Mouse (Mus musculus) midbrain, embryonic 11.5 days (tissue): ENCODE results near the gene Slain2. TPM values are rescaled to one million over a fixed set of nuclear protein-coding genes. Genes with fewer than 3 reads are reported as not detected.

ENCODE experiments used
- ATAC-seq: fragments of 200-750 bp; cut with Nextera tagmentation; 2 replicates; pipeline ENCODE4 v1.8.0; 2017; ENCODE audit warnings: moderate TSS enrichment, moderate library complexity; ENCODE audit not compliant: low FRiP score
- DNase-seq: peaks from one replicate; pipeline ENCODE4 v3.0.0; 2015; ENCODE audit warnings: low spot score; ENCODE audit errors: missing footprints
- H3K27ac ChIP-seq: fragments of 300-500 bp; sonication (generic); 2 replicates; pipeline ENCODE4 v1.5.1; 2014; ENCODE audit warnings: low read depth, low read length
- H3K27me3 ChIP-seq: fragments of 300-500 bp; sonication (generic); 2 replicates; pipeline ENCODE4 v1.6.1; 2014; ENCODE audit warnings: mild to moderate bottlenecking, low read length, moderate library complexity, mixed read lengths; ENCODE audit not compliant: control insufficient read depth, insufficient read depth
- H3K36me3 ChIP-seq: fragments of 300-500 bp; sonication (generic); 2 replicates; pipeline ENCODE4 v1.6.1; 2014; ENCODE audit warnings: mild to moderate bottlenecking, low read length, moderate library complexity, mixed read lengths; ENCODE audit not compliant: control insufficient read depth, insufficient read depth
- H3K4me1 ChIP-seq: fragments of 300-500 bp; sonication (generic); 2 replicates; pipeline ENCODE4 v1.6.1; 2014; ENCODE audit warnings: low read length; ENCODE audit not compliant: control insufficient read depth, insufficient read depth
- H3K4me2 ChIP-seq: fragments of 300-500 bp; sonication (generic); 2 replicates; pipeline ENCODE4 v1.6.1; 2014; ENCODE audit warnings: mild to moderate bottlenecking, moderate library complexity
- H3K4me3 ChIP-seq: fragments of 300-500 bp; sonication (generic); 2 replicates; pipeline ENCODE4 v1.5.1; 2014; ENCODE audit warnings: low read depth, low read length
- H3K9ac ChIP-seq: fragments of 300-500 bp; sonication (generic); 2 replicates; pipeline ENCODE4 v1.6.1; 2014; ENCODE audit warnings: low read length
- H3K9me3 ChIP-seq: fragments of 300-500 bp; sonication (generic); 2 replicates; pipeline ENCODE4 v1.6.1; 2016; ENCODE audit warnings: low read length; ENCODE audit not compliant: control insufficient read depth
- WGBS: fragments of 180-500 bp; shearing (Covaris S2); extraction: QIAGEN DNeasy Blood & Tissue Kit; methylation state at CpG from one replicate; pipeline ENCODE4 v1.1.7; 2014; 5-methylcytosine and 5-hydroxymethylcytosine counted together
- polyA plus RNA-seq: library from polyadenylated mRNA; unstranded; fragments of >200 nt; fragmentation: Nextera tagmentation; extraction: Ambion mirVana; gene quantifications from 2 replicates; pipeline ENCODE4 v1.2.1, GENCODE M21; 2014

Slain2 gene
- polyA plus RNA-seq, 1 experiment from 2014 or later = 28.2 TPM

- no peak for ATAC-seq
- Histone ChIP-seq H3K4me2 (no peak overlapping the region), H3K4me3 (no peak overlapping the region), H3K36me3 (no peaks in the 10 kb centered on the region), H3K9me3 (no peaks in the 10 kb centered on the region), H3K9ac (no peak overlapping the region), H3K27me3 (no peaks in the 10 kb centered on the region), H3K4me1 (no peaks in the 10 kb centered on the region), H3K27ac (no peak overlapping the region)
- 90% methylated on average over 17 of the region's 17 CpGs for WGBS
- no peak for DNase-seq
These were observed 43.2 kb downstream of the Slain2 start for GRCm38 (mm10) chr5:72957281-72957680.

DNA sequence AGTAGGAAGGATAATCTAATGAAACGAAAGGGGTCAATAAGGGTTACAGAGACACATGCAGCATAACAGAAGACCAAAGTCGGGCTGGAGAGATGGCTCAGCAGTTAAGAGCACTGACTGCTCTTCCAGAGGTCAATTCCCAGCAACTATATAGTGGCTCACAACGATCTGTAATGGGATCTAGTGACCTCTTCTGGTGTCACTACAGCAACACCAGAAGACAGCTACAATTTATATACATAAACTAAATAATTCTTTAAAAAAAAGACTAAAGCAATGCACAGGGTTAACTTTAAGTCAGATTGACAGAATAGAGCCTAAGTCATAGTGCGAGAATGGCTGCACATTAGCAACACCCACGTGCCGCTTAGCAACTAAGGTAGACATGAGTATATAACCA lies 46.0 kb downstream of the Slain2 start:
- H3K27ac ChIP-seq = no peak overlapping the region
- DNase-seq (no peak), ATAC-seq (no peak)
- H3K9ac ChIP-seq = no peak overlapping the region
- H3K27me3 ChIP-seq = no peaks in the 10 kb centered on the region
- no peak overlapping the region for H3K4me2 ChIP-seq
- H3K9me3 ChIP-seq = no peaks in the 10 kb centered on the region
- 80% methylated on average over 6 of the region's 6 CpGs for WGBS
- no peaks in the 10 kb centered on the region for H3K36me3 ChIP-seq
- H3K4me3 ChIP-seq = no peak overlapping the region
- H3K4me1 ChIP-seq = no peaks in the 10 kb centered on the region

- H3K27ac ChIP-seq = no peak overlapping the region
- no peaks in the 10 kb centered on the region for H3K9me3 ChIP-seq
- no peaks in the 10 kb centered on the region for H3K36me3 ChIP-seq
- H3K9ac ChIP-seq = no peak overlapping the region
- H3K4me3 ChIP-seq = no peak overlapping the region
- no peak overlapping the region for H3K4me2 ChIP-seq
- ATAC-seq = no peak
- H3K27me3 ChIP-seq = no peaks in the 10 kb centered on the region
- DNase-seq = no peak
- H3K4me1 ChIP-seq = no peaks in the 10 kb centered on the region
- 93% methylated on average over 3 of the region's 3 CpGs for WGBS
These were observed 51.6 kb downstream of the Slain2 start for GRCm38 (mm10) chr5:72965706-72966105.

- no peak overlapping the region for H3K27ac ChIP-seq
- no peak for DNase-seq
- H3K9me3 ChIP-seq = no peaks in the 10 kb centered on the region
- no peak overlapping the region for H3K4me2 ChIP-seq
- peaks cover 2% of the 10 kb centered on the region; the same call in 1 of the 2 replicates for H3K4me1 ChIP-seq
- peaks cover 2% of the 10 kb centered on the region; the same call in 1 of the 2 replicates for H3K36me3 ChIP-seq
- 0 out of 2 replicates have a peak overlapping the region, but pooled peaks have one; percentile 13 for H3K9ac ChIP-seq
- no peaks in the 10 kb centered on the region for H3K27me3 ChIP-seq
- 59% methylated on average over 4 of the region's 4 CpGs for WGBS
- ATAC-seq = no peak
- no peak overlapping the region for H3K4me3 ChIP-seq
These were observed 58.3 kb downstream of the Slain2 start for GRCm38 (mm10) chr5:72972435-72972834.

- peaks cover 2% of the 10 kb centered on the region; the same call in 1 of the 2 replicates for H3K4me1 ChIP-seq
- ATAC-seq (0 out of 2 replicates have a peak, but pooled peaks have one; percentile 74), DNase-seq (no peak)
- no peak overlapping the region for H3K27ac ChIP-seq
- H3K27me3 ChIP-seq = no peaks in the 10 kb centered on the region
- 0 out of 2 replicates have a peak overlapping the region, but pooled peaks have one; percentile 13 for H3K9ac ChIP-seq
- 38% methylated on average over 5 of the region's 5 CpGs for WGBS
- H3K4me2 ChIP-seq = no peak overlapping the region
- H3K36me3 ChIP-seq = peaks cover 2% of the 10 kb centered on the region; the same call in 1 of the 2 replicates
- H3K9me3 ChIP-seq = no peaks in the 10 kb centered on the region
- H3K4me3 ChIP-seq = no peak overlapping the region
These were observed 58.8 kb downstream of the Slain2 start for GRCm38 (mm10) chr5:72972934-72973333.

GRCm38 (mm10) chr5:72974602-72975001 lies 60.5 kb downstream of the Slain2 start, which contains the start of gene Gm10135:
Gene Gm10135 (minus strand): TSS chr5:72974702.
- no peak within 1 kb of the TSS for H3K9ac ChIP-seq
- 89% methylated on average over 7 of the region's 7 CpGs for WGBS
- no peak for ATAC-seq
- no peak within 1 kb of the TSS for H3K4me2 ChIP-seq
- H3K27me3 ChIP-seq = no peaks in the 10 kb centered on the region
- peaks cover 2% of the 10 kb centered on the region; the same call in 1 of the 2 replicates for H3K36me3 ChIP-seq
- H3K4me3 ChIP-seq = no peak within 1 kb of the TSS
- H3K4me1 ChIP-seq = peaks cover 2% of the 10 kb centered on the region; the same call in 1 of the 2 replicates
- H3K27ac ChIP-seq = no peak within 1 kb of the TSS
- DNase-seq = no peak
- H3K9me3 ChIP-seq = no peaks in the 10 kb centered on the region

GRCm38 (mm10) chr5:72975996-72976395 lies 61.9 kb downstream of the Slain2 start:
- H3K27me3 ChIP-seq = no peaks in the 10 kb centered on the region
- H3K4me1 ChIP-seq = peaks cover 2% of the 10 kb centered on the region; the same call in 1 of the 2 replicates
- H3K4me3 ChIP-seq = no peak overlapping the region
- WGBS = 94% methylated on average over 6 of the region's 6 CpGs
- ATAC-seq (no peak), DNase-seq (no peak)
- no peaks in the 10 kb centered on the region for H3K9me3 ChIP-seq
- H3K9ac ChIP-seq = no peak overlapping the region
- H3K36me3 ChIP-seq = peaks cover 2% of the 10 kb centered on the region; the same call in 1 of the 2 replicates
- no peak overlapping the region for H3K27ac ChIP-seq
- no peak overlapping the region for H3K4me2 ChIP-seq

DNA sequence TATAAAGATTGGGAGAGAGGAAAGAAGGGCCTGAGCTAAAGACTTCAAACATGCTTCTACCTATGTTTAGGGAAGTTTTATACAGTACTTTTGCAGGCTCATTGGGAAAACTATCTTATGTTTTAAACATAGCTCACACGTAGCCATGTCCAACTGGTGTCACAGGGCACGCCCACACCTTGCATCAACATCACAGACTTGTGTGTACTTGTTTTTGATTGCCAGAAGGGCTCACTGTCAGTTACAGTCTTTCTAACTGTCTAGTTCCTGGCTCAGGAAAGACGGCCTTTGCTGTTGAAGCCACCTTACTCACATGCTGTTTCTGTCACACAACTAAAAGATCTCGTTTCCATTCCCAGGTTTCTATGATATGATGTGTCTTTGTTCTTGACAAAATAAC lies 62.4 kb downstream of the Slain2 start:
- peaks cover 2% of the 10 kb centered on the region; the same call in 1 of the 2 replicates for H3K36me3 ChIP-seq
- WGBS = 98% methylated on average over 4 of the region's 4 CpGs
- no peak for ATAC-seq

DNA sequence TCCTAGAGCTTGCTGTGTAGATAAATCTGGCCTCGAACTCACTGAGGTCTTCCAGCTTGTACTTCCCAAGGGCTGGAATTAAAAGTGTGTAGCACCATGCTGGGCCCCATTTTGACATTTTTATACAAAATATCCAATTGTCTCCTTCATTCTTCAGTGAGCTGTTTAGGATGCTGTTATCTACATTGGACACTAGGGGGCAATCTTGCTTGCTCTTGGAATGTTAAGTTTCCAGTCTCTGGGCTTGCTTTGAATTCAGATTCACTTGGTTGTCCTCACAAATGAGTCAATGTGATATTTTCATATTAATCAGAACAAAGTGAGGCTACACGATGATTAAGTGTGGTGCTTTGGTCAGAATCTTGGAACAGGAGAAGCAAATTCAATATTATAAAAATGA lies 70.0 kb downstream of the Slain2 start:
- ATAC-seq (no peak), DNase-seq (no peak)
- no peak overlapping the region for H3K4me2 ChIP-seq
- WGBS = 6% methylated on average over 2 of the region's 2 CpGs
- H3K4me3 ChIP-seq = no peak overlapping the region
- H3K27me3 ChIP-seq = no peaks in the 10 kb centered on the region
- H3K36me3 ChIP-seq = no peaks in the 10 kb centered on the region
- H3K27ac ChIP-seq = no peak overlapping the region
- H3K9ac ChIP-seq = no peak overlapping the region
- no peaks in the 10 kb centered on the region for H3K4me1 ChIP-seq
- no peaks in the 10 kb centered on the region for H3K9me3 ChIP-seq

More for the DNA sequence above, 62.4 kb downstream of the Slain2 start:
- Histone ChIP-seq H3K4me3 (no peak overlapping the region), H3K4me2 (no peak overlapping the region), H3K27ac (no peak overlapping the region), H3K4me1 (peaks cover 2% of the 10 kb centered on the region; the same call in 1 of the 2 replicates), H3K9ac (no peak overlapping the region), H3K9me3 (no peaks in the 10 kb centered on the region), H3K27me3 (no peaks in the 10 kb centered on the region)
- no peak for DNase-seq
